Mouse (Mus musculus) ES-Bruce4 (cell line): ENCODE measurements around the gene Nrarp. TPM values are rescaled to one million over a fixed set of nuclear protein-coding genes. Genes with fewer than 3 reads are reported as not detected.

Source experiments
- H3K27ac ChIP-seq: 2 replicates; pipeline ENCODE4 v1.5.1; 2012; ENCODE audit warnings: low read length, inconsistent platforms; ENCODE audit not compliant: insufficient read depth
- H3K27me3 ChIP-seq: 2 replicates; pipeline ENCODE4 v1.6.1; 2012; ENCODE audit warnings: mild to moderate bottlenecking, low read length, inconsistent platforms; ENCODE audit not compliant: control insufficient read depth, poor library complexity, insufficient read depth, severe bottlenecking
- H3K36me3 ChIP-seq: 2 replicates; pipeline ENCODE4 v1.6.1; 2012; ENCODE audit warnings: inconsistent platforms, mild to moderate bottlenecking, low read length, moderate library complexity; ENCODE audit not compliant: control insufficient read depth, poor library complexity, insufficient read depth, severe bottlenecking
- H3K4me1 ChIP-seq: one replicate; pipeline ENCODE4 v1.8.1; 2011; ENCODE audit warnings: low read length; ENCODE audit not compliant: control insufficient read depth, insufficient read depth
- H3K4me3 ChIP-seq: 2 replicates; pipeline ENCODE4 v1.5.1; 2011; ENCODE audit warnings: low read depth, mild to moderate bottlenecking, low read length
- H3K9ac ChIP-seq: 2 replicates; pipeline ENCODE4 v1.6.1; 2012; ENCODE audit warnings: low read depth, mild to moderate bottlenecking, inconsistent platforms; ENCODE audit not compliant: poor library complexity, severe bottlenecking
- H3K9me3 ChIP-seq: replicated peaks from 2 replicates; pipeline ENCODE4 v1.6.1; 2012; ENCODE audit warnings: mild to moderate bottlenecking, low read length, inconsistent platforms; ENCODE audit not compliant: control insufficient read depth, poor library complexity, insufficient read depth, severe bottlenecking
- CTCF ChIP-seq: IDR thresholded peaks from one replicate; pipeline ENCODE4 v1.8.1; 2011; ENCODE audit warnings: low read depth, low read length
- EP300 ChIP-seq: IDR thresholded peaks from 2 replicates; pipeline ENCODE4 v1.6.1; 2011; ENCODE audit warnings: low read depth, low read length; ENCODE audit not compliant: insufficient read depth
- POLR2A ChIP-seq: IDR thresholded peaks from one replicate; pipeline ENCODE4 v1.8.1; 2011; ENCODE audit warnings: low read length; ENCODE audit not compliant: insufficient read depth
- polyA plus RNA-seq: library from polyadenylated mRNA; stranded (reverse); fragments of >200 nt; gene quantifications from 2 replicates; pipeline ENCODE4 v1.2.4, GENCODE M21; 2011; ENCODE audit warnings: low read depth; ENCODE audit not compliant: missing spikeins, insufficient read depth, insufficient read length

Nrarp gene
- polyA plus RNA-seq, 1 experiment: 9.8 TPM

DNA sequence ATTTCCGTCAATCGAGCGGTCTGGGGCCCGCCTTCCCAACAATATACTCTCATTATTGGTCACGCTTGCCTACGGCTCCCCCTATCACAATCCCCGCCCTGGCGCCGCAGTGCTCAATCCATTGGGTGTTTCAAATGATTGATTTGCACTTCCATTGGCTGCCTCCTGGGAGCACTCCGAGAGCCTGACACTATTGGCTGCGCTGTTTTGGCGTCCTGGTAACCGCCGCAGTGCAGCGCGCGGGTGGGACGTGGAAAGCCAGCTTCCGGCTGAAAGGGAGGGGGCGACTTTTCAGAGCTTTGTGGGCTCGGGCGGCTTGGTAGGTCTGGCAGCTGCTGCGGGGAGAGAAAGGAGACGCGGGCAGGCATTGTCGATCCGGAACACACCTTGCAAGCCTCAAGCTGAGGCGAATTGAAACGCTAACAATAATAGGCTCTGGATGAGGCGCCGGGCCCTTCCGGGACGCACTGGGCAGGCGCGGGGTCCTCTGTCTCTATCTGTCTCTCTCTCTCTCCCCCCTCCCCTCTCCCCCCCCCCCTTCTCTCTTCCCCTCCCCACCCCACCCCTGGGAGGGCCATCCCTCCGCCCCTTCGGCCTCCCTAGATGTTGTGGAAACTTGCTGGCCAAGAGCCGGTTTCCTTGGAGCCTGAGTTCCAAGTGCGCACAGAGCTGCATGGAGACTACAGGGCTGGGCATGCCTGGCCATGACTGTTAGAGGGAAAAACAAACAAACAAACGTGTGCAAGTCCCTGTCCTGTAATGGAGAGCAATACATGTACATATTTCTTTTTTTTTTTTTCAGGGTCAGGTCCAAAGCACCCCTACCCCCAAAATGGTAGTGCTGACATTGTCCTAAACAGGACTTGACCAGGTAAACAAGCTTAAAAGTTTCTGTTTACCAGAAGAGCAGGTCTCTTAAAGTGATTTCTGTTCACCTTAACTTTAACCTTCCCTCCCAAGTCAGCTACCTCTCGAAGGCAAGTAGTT lies 44.5 kb downstream of the Nrarp start:
- peak overlapping the region; percentile 91 for H3K4me3 ChIP-seq
- H3K27me3 ChIP-seq: no peaks in the 10 kb centered on the region
- TF ChIP-seq EP300 (0 out of 2 replicates have a peak, but pooled peaks have one; percentile 15), POLR2A (peak; percentile 45), CTCF (no peak)
- peak overlapping the region; percentile 98 for H3K27ac ChIP-seq
- no peaks in the 10 kb centered on the region for H3K4me1 ChIP-seq
- peaks cover 14% of the 10 kb centered on the region for H3K36me3 ChIP-seq
- H3K9me3 ChIP-seq: no peaks in the 10 kb centered on the region
- peak overlapping the region; percentile 76 for H3K9ac ChIP-seq

DNA sequence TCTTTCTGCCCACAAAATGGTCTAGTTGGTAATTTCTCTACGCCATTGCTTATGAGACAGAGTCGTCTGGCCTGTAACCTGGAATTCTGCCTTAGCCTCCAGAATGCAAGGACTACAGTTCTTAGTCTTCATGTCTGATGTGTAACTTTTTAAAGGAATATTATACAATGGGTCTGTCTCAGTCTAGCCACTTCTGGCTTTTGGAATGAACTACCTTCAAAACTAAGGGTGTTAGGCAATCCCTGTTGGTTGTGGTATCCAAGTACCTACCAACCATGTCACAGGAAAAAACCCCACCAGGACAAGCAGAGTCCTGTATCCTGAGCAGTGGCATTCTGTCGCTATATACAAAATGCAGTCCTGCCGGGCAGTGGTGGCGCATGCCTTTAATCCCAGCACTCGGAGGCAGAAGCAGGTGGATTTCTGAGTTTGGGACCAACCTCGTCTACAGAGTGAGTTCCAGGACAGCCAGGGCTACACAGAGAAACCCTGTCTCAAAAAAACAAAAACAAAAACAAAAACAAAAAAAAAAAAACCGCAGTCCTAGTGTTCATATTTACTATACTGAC lies 45.3 kb downstream of the Nrarp start:
- H3K9me3 ChIP-seq: no peaks in the 10 kb centered on the region
- H3K9ac ChIP-seq: peak overlapping the region; percentile 76
- TF ChIP-seq CTCF: no peak
- TF ChIP-seq EP300: no peak
- TF ChIP-seq POLR2A: no peak
- peaks cover 14% of the 10 kb centered on the region for H3K36me3 ChIP-seq
- H3K27me3 ChIP-seq: no peaks in the 10 kb centered on the region
- no peaks in the 10 kb centered on the region for H3K4me1 ChIP-seq
- H3K4me3 ChIP-seq: no peak overlapping the region
- peak overlapping the region; percentile 98 for H3K27ac ChIP-seq

DNA sequence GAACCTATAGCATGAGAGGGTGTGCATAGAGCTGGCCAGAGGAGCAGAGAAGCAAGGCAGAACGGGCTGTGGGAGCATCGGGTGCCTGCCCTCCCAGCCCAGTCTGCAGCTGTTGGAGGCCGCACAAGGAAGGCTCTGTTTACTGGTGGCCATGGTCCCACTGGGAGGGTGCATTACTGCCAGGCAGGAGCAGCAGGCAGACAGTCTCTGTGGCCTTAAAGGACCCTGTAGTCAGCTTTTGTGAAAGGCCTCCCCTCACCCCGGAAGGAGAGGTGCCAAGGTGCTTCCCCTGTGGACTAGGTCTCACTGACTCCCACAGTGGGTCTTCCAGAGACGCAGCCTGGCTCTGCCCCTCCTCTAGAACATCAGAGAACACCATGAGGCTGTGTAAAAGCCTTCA lies 46.3 kb downstream of the Nrarp start:
- H3K9me3 ChIP-seq: no peaks in the 10 kb centered on the region
- H3K27ac ChIP-seq: no peak overlapping the region
- no peak overlapping the region for H3K4me3 ChIP-seq
- H3K4me1 ChIP-seq: no peaks in the 10 kb centered on the region
- H3K27me3 ChIP-seq: no peaks in the 10 kb centered on the region
- TF ChIP-seq EP300 (no peak), POLR2A (no peak), CTCF (no peak)
- H3K9ac ChIP-seq: no peak overlapping the region
- H3K36me3 ChIP-seq: peaks cover 10% of the 10 kb centered on the region

DNA sequence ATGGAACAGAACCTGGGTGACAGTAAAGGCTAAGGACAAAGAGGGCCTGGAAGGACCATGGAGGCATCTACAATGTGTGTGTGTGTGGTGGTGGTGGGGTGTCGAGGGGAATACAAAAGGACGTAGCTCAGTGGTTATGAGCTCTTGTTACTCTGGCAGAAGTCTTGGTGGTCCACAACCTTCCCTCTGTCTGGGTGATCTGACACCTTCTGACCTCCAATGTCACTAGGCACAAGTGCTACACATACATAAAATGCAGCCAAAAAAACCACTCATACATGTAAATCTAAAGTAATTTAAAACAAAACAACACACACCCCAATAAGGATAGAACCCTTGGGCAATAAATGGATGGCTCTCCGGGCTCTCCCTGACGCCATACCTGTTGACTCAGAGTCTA lies 46.8 kb downstream of the Nrarp start:
- Histone ChIP-seq H3K27ac (no peak overlapping the region), H3K27me3 (no peaks in the 10 kb centered on the region), H3K9ac (no peak overlapping the region), H3K4me1 (no peaks in the 10 kb centered on the region), H3K4me3 (no peak overlapping the region), H3K9me3 (no peaks in the 10 kb centered on the region), H3K36me3 (peaks cover 9% of the 10 kb centered on the region)
- no peak for TF ChIP-seq CTCF
- TF ChIP-seq EP300: no peak
- TF ChIP-seq POLR2A: no peak

DNA sequence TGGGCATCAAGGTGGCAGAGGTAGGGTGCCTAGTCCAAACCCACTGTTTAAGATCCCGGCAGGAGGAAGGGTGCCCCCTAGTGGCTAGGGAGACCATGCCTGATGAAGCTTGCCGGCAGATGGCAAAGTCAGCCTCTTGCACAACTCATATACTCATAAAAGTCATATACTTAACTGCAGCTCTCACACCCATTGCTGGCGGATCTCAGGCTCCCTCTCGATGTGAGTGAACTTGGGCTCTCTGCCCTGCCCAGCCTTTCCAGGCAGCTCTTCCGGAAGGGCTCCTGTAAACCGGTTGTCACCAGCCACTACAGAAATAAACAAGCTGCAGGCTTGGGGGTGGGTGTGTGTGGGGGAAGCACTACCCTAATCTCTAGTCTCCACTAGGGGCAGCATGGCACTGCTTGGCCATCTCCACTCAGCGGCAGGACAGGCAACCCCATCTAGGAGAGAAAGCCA lies 47.9 kb downstream of the Nrarp start:
- Histone ChIP-seq H3K4me1 (no peaks in the 10 kb centered on the region), H3K9me3 (no peaks in the 10 kb centered on the region), H3K27ac (peak overlapping the region; percentile 64), H3K4me3 (peak overlapping the region; percentile 46), H3K9ac (peak overlapping the region; percentile 19), H3K36me3 (peaks cover 5% of the 10 kb centered on the region), H3K27me3 (no peaks in the 10 kb centered on the region)
- TF ChIP-seq POLR2A (peak; percentile 22), CTCF (peak; percentile 89), EP300 (peak; percentile 56; the same call in 1 of the 2 replicates)

DNA sequence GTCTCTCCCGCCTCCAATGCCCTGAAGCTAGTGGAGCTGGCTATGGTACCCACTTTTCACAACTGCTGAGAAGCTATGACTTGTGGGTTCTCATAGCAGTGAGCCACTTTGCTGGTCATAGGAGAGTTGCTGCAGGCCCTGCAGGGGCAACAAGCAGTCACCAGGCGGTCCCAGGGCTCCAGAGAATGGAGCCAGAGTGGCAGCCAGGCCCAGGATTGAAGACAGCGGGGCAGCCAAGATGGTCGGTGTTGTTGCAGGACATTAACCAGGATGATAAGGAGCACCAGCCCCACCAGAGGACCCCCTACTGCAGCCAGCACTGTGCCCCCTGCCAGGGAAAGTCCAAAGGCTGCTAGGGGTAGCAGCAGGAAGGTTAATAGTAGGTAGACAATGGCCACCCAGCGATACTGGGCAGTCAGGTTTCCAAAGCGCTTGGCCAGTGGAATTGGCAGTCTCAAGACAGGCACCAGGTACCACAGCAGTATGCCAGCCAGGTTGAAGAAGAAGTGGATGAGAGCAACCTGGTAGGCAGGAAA lies 48.5 kb downstream of the Nrarp start:
- no peaks in the 10 kb centered on the region for H3K27me3 ChIP-seq
- TF ChIP-seq POLR2A (no peak), EP300 (no peak), CTCF (no peak)
- no peaks in the 10 kb centered on the region for H3K36me3 ChIP-seq
- H3K9me3 ChIP-seq: no peaks in the 10 kb centered on the region
- H3K4me3 ChIP-seq: no peak overlapping the region
- H3K4me1 ChIP-seq: no peaks in the 10 kb centered on the region
- H3K27ac ChIP-seq: no peak overlapping the region
- no peak overlapping the region for H3K9ac ChIP-seq
